Mouse (Mus musculus) c-Kit-negative CD71-positive TER-119-positive erythroid progenitor cells, embryonic 14.5 days (primary cell): ENCODE data around the gene Prmt1.
A peak's percentile ranks its signal among the peaks of the same experiment; 100 is the strongest.

Source experiments
- DNase-seq: peaks from one replicate; pipeline ENCODE4 v3.0.0-alpha.2; 2013; ENCODE audit warnings: low read depth, low spot score

Gene Prmt1

DNA sequence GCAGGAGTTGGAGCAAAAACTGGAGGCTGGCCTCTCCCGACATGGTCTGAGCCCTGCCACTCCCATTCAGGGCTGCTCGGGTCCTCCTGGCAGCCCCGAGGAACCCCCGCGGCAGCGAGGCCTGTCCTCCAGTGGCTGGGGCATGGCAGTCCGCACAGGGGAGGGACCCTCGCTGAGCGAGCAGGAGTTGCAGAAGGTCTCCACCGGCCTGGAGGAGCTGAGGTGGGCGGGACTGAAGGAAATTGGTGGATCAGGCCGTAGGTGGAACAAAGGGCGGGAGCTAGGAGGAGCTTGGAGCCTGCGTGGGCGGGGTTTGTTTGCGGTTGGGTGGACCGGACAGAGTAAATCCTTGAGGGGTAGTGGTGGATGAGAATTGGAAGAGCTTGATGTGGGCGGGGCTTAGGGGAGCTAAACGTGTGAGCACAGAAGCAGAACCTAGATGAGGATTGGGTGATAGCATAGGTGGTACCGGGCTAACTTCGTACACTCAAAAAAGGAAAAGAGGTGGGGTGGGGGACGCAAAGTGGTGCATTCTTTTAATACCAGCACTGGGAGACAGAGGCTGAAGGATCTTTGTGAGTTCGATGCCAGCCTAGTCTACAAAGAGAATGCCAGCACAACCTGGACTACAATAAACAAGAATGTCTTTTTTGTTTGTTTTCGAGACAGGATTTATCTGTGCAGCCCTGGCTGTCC is 33.6 kb downstream of the Prmt1 start:
- peak; percentile 69 for DNase-seq

DNA sequence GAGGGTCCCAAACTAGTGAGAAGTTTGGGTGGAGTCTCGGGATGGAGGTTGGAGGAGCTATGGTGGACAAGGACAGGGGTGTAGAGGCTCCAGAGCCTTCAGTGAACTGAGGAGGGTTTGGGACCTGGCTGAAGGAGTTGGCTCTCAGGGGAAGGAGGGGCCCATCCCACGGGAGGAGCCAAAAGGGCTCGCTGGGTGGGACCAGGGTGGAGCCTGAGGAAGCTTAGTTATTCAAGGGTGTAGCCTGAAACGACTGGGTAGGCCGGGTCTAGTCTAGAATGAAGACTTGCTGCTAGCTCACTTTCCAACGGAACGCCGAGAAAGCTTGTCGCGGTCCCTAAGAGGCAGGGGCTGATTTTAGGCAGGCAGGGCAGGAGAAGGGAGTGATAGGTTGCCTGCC is 34.4 kb downstream of the Prmt1 start:
- DNase-seq, result peak; percentile 60

DNA sequence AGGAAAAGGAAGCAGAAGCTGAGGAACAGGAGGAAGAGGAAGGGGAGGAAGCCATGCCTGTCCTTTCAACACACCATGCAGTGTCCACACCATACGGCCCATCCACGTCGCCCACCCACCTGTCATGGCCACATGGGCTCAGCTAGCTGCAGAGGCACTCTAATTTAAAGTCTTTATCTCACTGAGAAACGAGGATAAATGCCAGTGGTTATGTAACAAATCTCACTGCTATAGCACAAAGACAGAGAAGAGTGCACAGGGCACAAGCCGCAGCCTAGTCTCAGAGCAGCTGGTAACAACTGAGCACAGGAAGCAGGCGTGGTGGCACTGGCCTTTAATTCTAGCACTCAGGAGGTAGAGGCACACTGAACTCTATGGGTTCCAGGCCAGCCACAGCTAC is 36.4 kb downstream of the Prmt1 start:
- no peak for DNase-seq

DNA sequence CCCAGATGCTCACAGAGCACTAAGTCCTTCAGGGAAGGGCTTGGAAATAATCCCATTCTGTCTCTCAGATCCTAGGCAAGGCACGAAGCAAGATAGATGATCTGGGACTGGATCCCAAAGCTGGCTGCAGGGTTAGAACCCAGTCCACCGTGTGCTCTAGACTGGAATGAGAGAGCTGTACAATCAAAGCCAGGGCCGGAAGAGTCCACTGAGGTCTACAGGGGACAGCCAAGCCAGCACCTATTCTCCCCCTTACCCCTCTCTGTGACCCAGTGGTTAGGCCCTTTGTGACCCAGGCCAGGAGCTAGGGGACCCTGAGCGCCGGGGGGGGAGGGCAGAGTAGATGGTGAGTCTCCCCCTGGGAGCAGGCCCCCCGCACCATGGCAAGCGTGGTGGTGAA is 43.5 kb downstream of the Prmt1 start, which contains the start of gene Tsks:
Gene Tsks, plus strand, starts transcription at position 301 of the 400 bp plus-strand sequence.
- DNase-seq, result no peak

DNA sequence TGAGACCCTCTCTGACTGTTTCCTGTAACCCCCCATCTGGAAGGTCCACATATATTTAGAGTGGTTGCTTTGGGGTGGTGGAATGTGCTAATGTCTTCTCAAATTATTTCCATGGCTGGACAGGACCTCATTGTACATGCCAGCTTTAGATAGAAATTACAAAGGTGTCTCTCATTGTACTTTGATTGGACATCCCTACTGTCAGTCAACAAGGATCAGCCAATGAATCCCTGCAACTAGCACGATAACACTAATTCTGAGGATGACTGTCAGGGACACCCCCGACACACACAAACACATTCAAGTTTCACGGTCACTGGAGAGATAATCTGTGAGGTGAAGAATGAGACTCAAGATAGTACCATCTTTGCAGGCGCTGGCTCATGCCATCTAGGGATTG is 47.7 kb downstream of the Prmt1 start:
- no peak for DNase-seq

DNA sequence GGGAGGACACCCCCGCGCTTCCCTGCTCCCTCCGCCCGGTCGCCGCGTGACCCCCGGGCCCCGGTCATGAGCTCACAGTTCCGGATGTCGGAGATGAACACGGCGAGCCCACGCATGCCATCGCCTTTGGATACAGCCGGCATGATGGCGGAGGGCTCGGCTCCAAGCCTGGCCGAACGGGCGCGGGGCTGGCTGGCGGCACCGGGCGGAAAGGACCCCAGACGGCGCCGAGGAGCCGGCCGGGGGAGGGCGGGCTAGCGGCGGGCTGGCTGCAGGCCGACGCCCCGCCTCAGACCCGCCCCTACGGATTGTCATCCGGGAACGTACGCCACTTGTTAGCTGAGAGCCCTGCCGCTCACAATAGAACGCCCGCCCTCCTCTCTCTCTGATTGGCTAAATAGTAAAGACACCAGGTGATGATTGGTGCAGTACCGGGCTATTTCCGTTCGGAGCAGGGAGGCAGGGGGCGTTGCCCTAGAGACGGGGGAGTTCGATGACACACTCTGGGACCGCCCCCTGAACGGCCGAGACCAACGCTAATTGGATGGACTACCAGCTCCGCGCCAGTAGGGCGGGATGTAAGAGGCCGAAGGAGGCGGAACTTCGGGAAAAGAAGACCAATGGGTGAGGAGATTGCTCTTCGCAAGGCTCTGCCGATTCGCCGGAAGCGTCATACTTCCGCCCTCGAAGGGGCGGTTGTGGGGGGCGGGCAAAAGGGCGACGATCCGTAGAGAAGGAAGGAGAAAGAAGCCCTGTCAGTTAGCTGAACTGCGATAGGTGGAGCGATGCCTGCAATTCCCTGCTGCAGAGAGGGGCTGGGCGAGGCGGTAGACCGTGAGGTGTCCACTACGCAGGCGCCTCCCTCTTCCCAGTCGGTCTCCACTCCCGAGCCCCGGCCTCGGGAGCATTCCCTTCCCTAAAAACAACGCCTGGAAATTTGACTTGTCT is 56.9 kb downstream of the Prmt1 start, which contains the start of gene Ap2a1:
Gene Ap2a1, minus strand, starts transcription at position 293 of the 948 bp plus-strand sequence.
- DNase-seq, result peak; percentile 100

DNA sequence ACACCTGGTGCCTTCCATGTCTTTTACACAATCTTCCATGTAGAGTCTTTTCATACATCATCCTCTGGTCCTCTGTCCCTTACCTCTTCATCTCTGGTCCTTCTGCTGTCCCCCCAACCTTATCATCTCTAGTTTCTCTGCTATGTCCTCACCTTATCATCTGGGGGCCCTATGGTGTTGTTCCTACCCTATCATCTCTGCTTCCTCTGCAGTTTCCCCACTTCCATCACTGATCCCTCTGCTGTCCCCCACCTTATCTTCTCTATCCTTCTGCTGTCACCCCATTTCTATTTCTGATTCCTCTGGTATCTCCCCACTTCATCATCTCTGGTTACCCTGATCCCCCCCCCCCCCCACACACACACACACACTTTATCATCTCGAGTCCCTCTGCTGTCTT is 57.8 kb downstream of the Prmt1 start:
- DNase-seq, result no peak
